Mouse (Mus musculus): ENCODE data around the gene Prrt2.

- no peak for TF ChIP-seq POLR2A (IDR thresholded peaks at IDR 0.05; ENCODE audit: insufficient read depth, low read length)
- no peak for TF ChIP-seq CTCF (IDR thresholded peaks at IDR 0.05; ENCODE audit: low read depth, low read length)
Observed at GRCm38 (mm10) chr7:127020491-127020890, 520 bp downstream of the Prrt2 start.
